Mouse (Mus musculus) gastrocnemius, postnatal 14 days (tissue): Measurements from ENCODE around the gene Pald1. TPM values are rescaled to one million over a fixed set of nuclear protein-coding genes. Genes with fewer than 3 reads are reported as not detected.

Experiments used
- DNase-seq: peaks from one replicate; pipeline ENCODE4 v3.0.0; 2021; ENCODE audit warnings: mixed read lengths
- intact Hi-C: fragments of 180-260 bp; cut with DNase I; formaldehyde crosslinking; loops from one replicate; pipeline ENCODE4 v1.15.1; 2025; ENCODE audit warnings: low total_unique reads
- total RNA-seq, 2 experiments: library from RNA; stranded (reverse); gene quantifications; 2 replicates each; pipeline ENCODE4 v1.2.3; 2021

Gene Pald1
- total RNA-seq, 2 experiments from 2014 or later = 15.2 to 17.7 TPM

DNA sequence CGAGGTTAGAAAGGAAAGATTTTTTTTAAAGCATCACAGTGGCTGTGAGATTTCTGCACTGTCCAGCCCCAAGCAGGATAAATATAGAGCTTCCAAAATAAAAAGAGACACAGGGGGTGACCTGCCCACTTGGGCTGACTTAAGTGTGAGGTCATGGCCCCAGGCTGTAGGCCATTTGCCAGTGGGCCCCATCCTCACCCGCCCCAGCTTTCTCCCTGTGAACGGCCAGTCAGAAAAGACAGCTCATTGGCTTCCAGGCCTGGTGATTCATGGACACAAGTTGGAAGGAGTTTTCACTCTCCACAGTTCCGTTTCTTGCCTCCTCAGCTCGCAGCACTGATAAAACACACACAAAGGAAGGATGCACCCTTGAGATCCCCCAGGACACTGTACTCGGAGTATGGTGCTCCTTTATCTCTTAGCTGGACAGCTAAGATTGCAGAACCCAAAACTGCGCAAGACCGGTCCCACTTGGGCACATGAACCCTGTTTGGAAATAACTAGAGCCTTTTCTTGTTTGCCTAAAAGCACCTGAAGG, 111.2 kb downstream of the Pald1 start:
- DNase-seq = peak; percentile 64
- intact Hi-C loops = loop anchor here (5.0 kb wide), 1 partner anchor 50 kb away; no protein-coding TSS in a partner anchor

Other genes with a start within 250 kb of the Pald1 start
- 10 to 100 TPM; 11.3 to 14.6 TPM for gene Sgpl1, start 235.8 kb downstream of the Pald1 start, total RNA-seq
- not detected for gene Tbata, start 211.6 kb downstream of the Pald1 start, total RNA-seq
- 1 to 10 TPM; 3.7 to 4.2 TPM for gene Adamts14, start 110.1 kb downstream of the Pald1 start, total RNA-seq
- gene Prf1, start 85.7 kb downstream of the Pald1 start, total RNA-seq = not detected
- under 1 TPM in 1 of 2 experiments, not detected in 1; 0.10 TPM for gene Nodal, start 34.4 kb upstream of the Pald1 start, total RNA-seq
- gene Eif4ebp2, start 69.1 kb upstream of the Pald1 start, total RNA-seq = 10 to 100 TPM; 86.6 to 88.9 TPM
- 10 to 100 TPM; 79.9 to 82.2 TPM for gene Lrrc20, start 92.3 kb upstream of the Pald1 start, total RNA-seq
- gene Npffr1, start 212.0 kb upstream of the Pald1 start, total RNA-seq = under 1 TPM in 1 of 2 experiments, not detected in 1; 0.07 TPM